Mouse (Mus musculus) urinary bladder, adult 2 months (tissue): ENCODE results near the gene Rab9b. TPM values are rescaled to one million over a fixed set of nuclear protein-coding genes. Genes with fewer than 3 reads are reported as not detected.

Experiments
- DNase-seq: peaks from one replicate; pipeline ENCODE4 v3.0.0; 2022; ENCODE audit warnings: low spot score
- polyA plus RNA-seq: library from polyadenylated mRNA; depleted of rRNA; stranded (reverse); fragments of >200 nt; gene quantifications from 2 replicates; pipeline ENCODE4 v1.2.3, GENCODE M21; 2012; rRNA removed

The Rab9b gene
- 0.04 and 0.07 TPM in 2 replicates for polyA plus RNA-seq

DNA sequence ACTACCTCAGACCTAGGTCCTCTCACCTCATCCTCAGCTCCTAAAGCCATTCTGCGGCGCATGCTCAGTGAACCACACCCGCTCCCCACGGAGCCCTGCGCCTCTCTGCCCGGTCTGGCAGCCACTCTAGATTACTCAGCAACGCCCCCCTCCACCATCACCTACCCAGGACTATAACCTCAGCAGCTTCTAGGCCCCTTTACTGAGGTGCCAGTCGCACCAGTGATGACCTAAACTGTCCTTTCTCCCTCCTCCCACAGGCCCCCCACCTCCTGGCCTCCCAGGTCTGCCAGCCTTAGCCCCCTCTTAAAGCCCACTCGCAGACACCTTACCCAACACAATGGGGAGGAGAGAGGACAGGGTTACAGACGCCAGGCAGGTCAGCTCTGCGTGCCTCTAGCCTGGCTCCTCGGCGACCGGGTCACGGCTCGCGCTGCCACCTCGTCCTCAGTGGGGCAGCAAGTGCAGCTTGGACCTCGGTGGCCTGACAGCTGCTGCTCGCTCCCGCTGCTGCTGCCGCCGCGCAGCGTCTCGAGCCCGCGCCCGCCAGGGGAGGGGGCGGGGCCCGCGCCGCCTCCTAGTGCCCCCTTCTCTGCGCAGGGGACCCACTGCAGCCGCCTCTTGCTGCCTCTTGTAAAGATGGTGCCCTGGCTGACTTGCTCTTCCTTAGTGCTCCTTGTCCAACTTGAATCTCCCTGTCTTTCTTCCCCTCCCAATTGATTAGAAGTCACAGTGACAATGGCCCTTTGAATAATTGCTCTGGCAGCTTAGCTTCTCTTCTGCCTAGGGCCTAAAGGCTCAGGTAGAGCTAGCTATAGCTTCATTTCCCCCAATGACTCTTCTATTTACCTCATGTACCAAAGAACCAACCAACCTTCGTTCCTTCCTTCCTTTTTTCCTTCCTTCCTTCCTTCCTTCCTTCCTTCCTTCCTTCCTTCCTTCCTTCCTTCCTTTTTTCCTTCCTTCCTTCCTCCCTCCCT is at the start of gene Rab9b:
Gene Rab9b (minus strand): TSS at position 695 of the 980 bp plus-strand sequence.
- DNase-seq: peak; percentile 19

DNA sequence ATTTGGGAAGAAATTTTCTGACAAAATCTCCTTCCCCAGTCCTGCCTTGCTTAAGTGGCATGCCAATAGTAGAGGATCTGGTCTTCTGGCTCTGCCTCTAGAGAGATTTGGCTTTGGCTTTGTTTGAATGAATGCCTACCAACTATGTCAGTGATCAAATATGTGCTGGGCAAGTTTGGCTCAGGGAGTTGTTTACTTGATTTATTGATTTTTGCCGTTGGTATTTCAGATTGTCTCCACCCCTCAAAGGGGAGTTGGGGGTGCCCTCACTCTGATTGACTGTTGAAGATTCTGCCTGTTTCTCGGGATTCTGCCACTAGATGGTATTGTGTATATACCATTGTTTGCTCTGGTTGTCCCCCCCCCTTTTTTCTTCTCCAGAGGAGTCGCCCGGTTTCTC is 35.8 kb upstream of the Rab9b start:
- DNase-seq: no peak

DNA sequence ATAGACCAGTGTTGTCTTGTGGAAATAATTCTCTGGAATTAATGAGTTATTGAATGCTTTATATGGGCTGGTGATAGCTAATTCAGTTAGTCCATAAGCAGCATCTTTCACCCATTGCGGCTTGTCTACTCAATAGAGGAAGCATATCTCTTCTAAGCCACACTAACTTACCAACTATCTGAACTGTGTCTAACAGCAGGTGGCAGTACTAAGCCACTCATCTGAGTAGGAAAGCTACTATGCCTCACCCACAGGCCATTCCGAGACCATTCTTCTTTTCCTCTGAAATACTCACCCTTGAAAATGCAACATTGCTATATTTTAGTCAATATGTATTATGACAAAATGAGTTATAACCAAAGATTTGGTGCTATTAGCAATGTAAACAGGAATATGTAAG is 27.2 kb upstream of the Rab9b start:
- no peak for DNase-seq

DNA sequence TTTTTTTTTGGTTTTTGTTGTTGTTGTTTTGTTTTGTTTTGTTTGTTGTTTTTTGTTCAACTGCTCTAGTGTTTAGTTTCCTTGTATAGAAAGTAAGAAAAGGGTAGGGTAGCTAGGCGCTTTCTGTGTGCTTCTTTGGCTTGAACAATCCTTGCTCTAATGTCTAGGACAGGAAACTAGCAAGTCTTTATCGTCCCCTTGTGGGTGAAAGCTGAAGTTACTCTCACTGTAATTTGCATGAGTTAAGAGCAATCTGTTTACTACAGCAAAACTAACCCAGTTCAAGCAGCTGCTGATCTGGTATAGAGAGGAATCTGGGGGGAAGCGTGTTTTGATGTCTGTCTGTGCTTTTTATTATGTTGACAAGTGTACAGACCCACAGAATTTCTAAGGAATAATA is 18.3 kb downstream of the Rab9b start:
- no peak for DNase-seq

DNA sequence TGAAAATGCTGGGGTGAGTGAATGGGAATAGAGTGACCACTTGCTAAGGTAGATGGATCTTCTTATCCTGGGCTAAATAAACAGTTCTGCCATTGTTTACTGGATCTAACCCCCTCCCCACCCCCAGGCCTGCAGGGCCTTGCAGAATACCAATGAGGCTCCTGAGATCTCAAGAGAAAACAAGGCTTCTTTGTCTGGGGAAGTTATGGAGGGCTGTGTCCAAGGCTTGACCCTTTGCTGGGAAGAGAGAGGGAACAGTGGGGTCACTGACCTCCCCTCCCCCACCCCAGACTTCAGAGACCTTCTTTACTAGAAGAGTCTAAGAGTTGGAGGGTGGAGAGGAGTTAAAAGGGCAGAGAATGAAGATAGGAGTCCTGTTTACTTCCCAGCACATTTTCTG is 39.9 kb downstream of the Rab9b start:
- no peak for DNase-seq

DNA sequence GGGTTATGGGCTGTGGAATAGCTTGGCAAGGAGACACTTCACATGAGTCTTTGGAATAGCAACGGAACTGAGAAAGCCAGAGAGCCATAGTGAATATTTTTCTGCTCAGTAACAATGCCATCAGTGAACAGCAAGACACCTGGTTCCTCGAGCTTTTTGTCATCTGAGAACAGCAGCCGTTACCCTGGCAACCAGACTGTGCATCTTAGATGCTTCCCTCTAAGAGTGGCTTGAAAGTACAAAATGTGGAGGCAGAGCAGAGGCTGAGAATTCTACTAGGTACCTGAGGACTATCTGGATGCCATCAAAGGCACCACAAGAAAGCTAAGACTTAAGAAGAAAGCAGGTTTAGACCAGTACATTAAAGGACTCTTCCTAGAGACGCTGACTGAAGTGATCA is 43.5 kb downstream of the Rab9b start:
- no peak for DNase-seq

DNA sequence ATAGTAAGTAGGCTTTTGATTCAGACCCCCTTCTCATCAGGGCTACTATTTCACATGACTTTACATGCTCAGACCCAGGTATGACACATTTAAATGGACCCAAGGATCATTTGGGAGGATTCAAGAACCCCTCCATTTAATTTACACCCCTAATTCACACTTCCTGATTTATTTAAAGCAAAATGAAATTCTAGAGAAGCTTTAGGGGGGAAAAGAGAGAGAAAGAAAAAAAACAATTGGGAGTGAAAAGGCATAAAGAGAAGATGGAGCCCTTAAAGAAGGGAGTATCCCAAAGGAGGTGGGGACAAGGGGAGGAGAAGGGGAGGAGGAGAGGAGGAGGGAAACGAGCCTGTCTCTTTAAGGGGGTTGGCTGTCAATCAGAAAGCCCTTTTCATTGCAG is 46.2 kb downstream of the Rab9b start, which contains the start of gene Plp1:
Gene Plp1 (plus strand): TSS at position 301 of the 400 bp plus-strand sequence.
- no peak for DNase-seq

DNA sequence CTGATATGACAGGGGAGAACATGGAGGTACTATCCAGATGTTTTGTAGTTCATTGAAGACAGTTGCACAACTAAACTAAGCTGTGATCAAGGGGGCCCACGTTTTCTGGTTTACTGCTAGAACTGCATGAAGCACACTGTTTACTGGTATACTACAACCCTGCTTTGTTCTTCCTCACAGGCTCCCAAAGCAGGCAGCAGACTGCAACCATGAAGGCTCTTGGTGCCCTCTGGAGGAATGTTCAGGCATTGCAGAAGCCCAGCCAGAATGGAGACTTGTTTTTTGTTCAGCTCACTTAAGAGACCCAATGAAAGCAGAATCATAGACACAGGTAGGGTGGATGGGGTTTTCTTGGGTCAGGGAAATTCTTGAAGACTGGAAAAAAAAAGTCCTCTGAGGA is 48.3 kb downstream of the Rab9b start:
- no peak for DNase-seq

DNA sequence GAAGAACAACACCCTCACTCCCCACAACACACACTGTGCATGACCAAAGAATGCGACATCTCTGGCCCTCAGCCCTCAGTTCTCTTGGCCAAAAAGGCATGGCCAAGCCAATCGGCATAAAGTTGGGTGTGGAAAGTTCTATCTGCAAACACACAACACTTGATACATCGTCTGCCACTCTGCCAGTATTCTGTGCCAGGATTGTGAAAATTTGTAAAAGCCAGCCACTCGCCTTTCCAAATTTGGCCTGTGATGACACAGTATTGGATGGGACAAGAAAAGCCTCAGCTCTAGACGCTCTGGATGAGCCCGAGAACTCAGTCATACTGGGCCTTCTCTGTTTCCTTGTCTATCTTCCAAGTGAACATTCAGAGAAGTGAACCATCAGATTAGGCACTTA is 48.8 kb downstream of the Rab9b start:
- DNase-seq: no peak

Other genes starting within 250 kb of the Rab9b start
- gene Tceal1, start 160.8 kb downstream of the Rab9b start, polyA plus RNA-seq: 6.3 and 7.3 TPM in 2 replicates
- 171 and 201 TPM in 2 replicates for gene Morf4l2, start 125.1 kb downstream of the Rab9b start, polyA plus RNA-seq
- not detected in 2 replicates for gene Glra4, start 88.6 kb downstream of the Rab9b start, polyA plus RNA-seq
- 22.3 and 23.9 TPM in 2 replicates for gene Plp1, start 46.1 kb downstream of the Rab9b start, polyA plus RNA-seq
- gene H2bfm, start 58.6 kb upstream of the Rab9b start, polyA plus RNA-seq: not detected in 2 replicates
- gene Tmsb15b2, start 106.7 kb upstream of the Rab9b start, polyA plus RNA-seq: 2.7 and 3.7 TPM in 2 replicates
- gene Tmsb15l, start 108.1 kb upstream of the Rab9b start, polyA plus RNA-seq: 6.9 and 7.0 TPM in 2 replicates
- 7.1 and 8.3 TPM in 2 replicates for gene Tmsb15b1, start 108.1 kb upstream of the Rab9b start, polyA plus RNA-seq
- gene Zcchc18, start 124.4 kb upstream of the Rab9b start, polyA plus RNA-seq: 1.3 and 1.5 TPM in 2 replicates
- 5.9 and 6.8 TPM in 2 replicates for gene Slc25a53, start 169.5 kb upstream of the Rab9b start, polyA plus RNA-seq
- gene Fam199x, start 180.8 kb upstream of the Rab9b start, polyA plus RNA-seq: 2.7 and 3.2 TPM in 2 replicates